7 mouse cellular contexts compared by ENCODE assay signal in the genomic region with DNA sequence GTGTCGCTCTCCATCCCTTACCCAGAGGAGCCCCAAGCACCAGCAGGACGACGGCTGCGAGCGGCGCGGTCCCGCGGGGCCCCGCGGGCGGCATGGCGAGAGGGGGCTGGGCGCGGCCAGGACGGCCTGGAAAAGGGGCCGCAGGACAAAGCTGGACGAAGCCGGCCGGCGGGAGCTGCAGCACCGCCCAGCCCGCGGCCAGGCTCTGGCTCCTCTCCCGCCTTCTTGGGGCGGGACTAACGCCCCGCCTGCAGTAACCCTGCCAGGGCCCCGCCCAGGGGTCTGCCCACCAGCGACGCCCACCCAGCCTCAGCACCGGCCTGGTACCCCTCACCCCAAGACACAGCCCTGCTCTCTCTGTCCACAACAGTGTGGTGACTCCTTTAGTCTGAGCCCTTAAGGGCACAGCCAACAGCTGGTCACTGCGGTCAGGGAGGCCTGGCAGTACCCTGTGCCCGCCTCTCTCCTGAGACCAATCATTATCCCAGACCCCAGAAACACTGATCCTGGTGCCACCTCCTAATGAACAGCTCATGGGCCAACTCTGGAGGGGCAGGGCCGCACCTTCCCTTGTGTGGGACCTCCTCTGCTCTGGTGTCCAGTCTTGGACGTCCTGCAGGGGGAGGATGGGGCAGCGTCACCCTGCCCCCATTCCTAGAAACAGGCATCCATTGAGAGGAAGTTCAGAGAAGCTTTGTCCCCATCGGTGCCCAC. TPM values are rescaled to one million over a fixed set of nuclear protein-coding genes. Genes with fewer than 3 reads are reported as not detected.
DNase-seq lines count a peak whose midpoint lies in the region; ATAC-seq lines count a peak whose summit lies in the region.

A gene (minus strand): TSS at position 370 of the 714 bp plus-strand sequence.

- intact Hi-C loops in left cerebral cortex, postnatal 25 days (cut with DNase I): loop anchor here (5.0 kb wide), 1 partner anchor 223 kb away; no protein-coding TSS in a partner anchor

- H3K27ac ChIP-seq in intestine, embryonic 14.5 days (ENCODE audit: low read depth): peak within 1 kb of the TSS; percentile 64

- 2% methylated on average over 38 of the region's 38 CpGs for WGBS in intestine, embryonic 14.5 days

- H3K4me3 ChIP-seq in intestine, embryonic 14.5 days (ENCODE audit: low read depth, low read length): peak within 1 kb of the TSS; percentile 56
- H3K4me3 ChIP-seq in megakaryocyte, embryonic 14.5 days (replicated peaks): peak within 1 kb of the TSS; percentile 90

- H3K4me2 ChIP-seq in intestine, embryonic 14.5 days (ENCODE audit: low read length): peak within 1 kb of the TSS; percentile 73

- no peaks in the 10 kb centered on the region for H3K27me3 ChIP-seq in intestine, embryonic 14.5 days (replicated peaks; ENCODE audit: control insufficient read depth, insufficient read depth, low read length)
- peaks cover 81% of the 10 kb centered on the region for H3K27me3 ChIP-seq in megakaryocyte, embryonic 14.5 days (replicated peaks)

- DNase-seq in adrenal gland, postnatal 10 days: peak; percentile 79
- peak; percentile 78 for DNase-seq in gastrocnemius, postnatal 10 days
- peak; percentile 77 for DNase-seq in intestine, embryonic 14.5 days (ENCODE audit: low spot score)
- peak; percentile 81 to 85 for DNase-seq in left cerebral cortex, postnatal 25 days (ENCODE audit: low spot score in 2 of 2)
- peak; percentile 86 for DNase-seq in right cerebral cortex, postnatal 25 days

- H3K36me3 ChIP-seq in intestine, embryonic 14.5 days (ENCODE audit: control insufficient read depth, insufficient read depth, low read length): no peaks in the 10 kb centered on the region
- no peaks in the 10 kb centered on the region for H3K36me3 ChIP-seq in megakaryocyte, embryonic 14.5 days (replicated peaks; ENCODE audit: low read length)

- H3K9me3 ChIP-seq in intestine, embryonic 14.5 days (ENCODE audit: control insufficient read depth, low read length): no peaks in the 10 kb centered on the region
- no peaks in the 10 kb centered on the region for H3K9me3 ChIP-seq in megakaryocyte, embryonic 14.5 days

- H3K4me1 ChIP-seq in intestine, embryonic 14.5 days (replicated peaks; ENCODE audit: control insufficient read depth, insufficient read depth, low read length): peaks cover 10% of the 10 kb centered on the region
- H3K4me1 ChIP-seq in megakaryocyte, embryonic 14.5 days: peaks cover 30% of the 10 kb centered on the region

- peak; percentile 36; the same call in 1 of the 2 replicates for ATAC-seq in common myeloid progenitor, adult 5-6 weeks (replicated peaks; ENCODE audit: low read depth, poor library complexity, severe bottlenecking)
- ATAC-seq in intestine, embryonic 14.5 days (replicated peaks; ENCODE audit: low FRiP score, low TSS enrichment, low read depth): peak; percentile 83

- H3K9ac ChIP-seq in intestine, embryonic 14.5 days (ENCODE audit: low read length): peak within 1 kb of the TSS; percentile 75

RNA-seq across cellular contexts. Expression of the gene that starts here (rescaled TPM):
- 10 to 100 TPM; 13.9 to 31.8 TPM for total RNA-seq in adrenal gland, postnatal 10 days (2021)
- 0.18 TPM in 1 of 2 replicates, not detected in the other for total RNA-seq in common myeloid progenitor, adult 5-6 weeks (2017)
- total RNA-seq in gastrocnemius, postnatal 10 days (2021): 100 to 1,000 TPM; 261 to 295 TPM
- polyA plus RNA-seq in intestine, embryonic 14.5 days (2014; fragmentation: Nextera tagmentation; extraction: Ambion mirVana): 27.3 and 28.7 TPM in 2 replicates
- 100 to 1,000 TPM; 188 to 196 TPM for total RNA-seq in left cerebral cortex, postnatal 25 days (2021)
- 0.34 TPM in 1 of 2 replicates, not detected in the other for polyA plus RNA-seq in megakaryocyte, embryonic 14.5 days (2012; ENCODE audit: insufficient read depth, low replicate concordance)

Comparison
In these comparisons a context has a peak if more than half of its experiments do, and no peak if none do; other contexts are left out.
1. Peak in every context shown above with its lines: DNase-seq, ATAC-seq, H3K4me3 ChIP-seq and H3K27ac ChIP-seq.
2. RNA of the gene that starts here (total RNA-seq): 261 to 295 TPM in gastrocnemius, postnatal 10 days, 188 to 196 TPM in left cerebral cortex, postnatal 25 days and 13.9 to 31.8 TPM in adrenal gland, postnatal 10 days; 0.18 TPM in common myeloid progenitor, adult 5-6 weeks; every median in the first group is over 10 times any median in the second.
3. RNA of the gene that starts here (total RNA-seq): 261 to 295 TPM in gastrocnemius, postnatal 10 days and 188 to 196 TPM in left cerebral cortex, postnatal 25 days; 13.9 to 31.8 TPM in adrenal gland, postnatal 10 days; every median in the first group is over 4 times any median in the second.
4. RNA of the gene that starts here (polyA plus RNA-seq): 27.3 to 28.7 TPM in intestine, embryonic 14.5 days; 0.34 TPM in megakaryocyte, embryonic 14.5 days; every median in the first group is over 10 times any median in the second.
5. Peak in ATAC-seq in common myeloid progenitor, adult 5-6 weeks; RNA of the gene not detected or under 1 TPM.